Mouse (Mus musculus) gastrocnemius, postnatal 25 days (tissue): ENCODE data around the gene Tulp2. TPM values are rescaled to one million over a fixed set of nuclear protein-coding genes. Genes with fewer than 3 reads are reported as not detected.
"Not testable (repeated sequence)": the region's sequence is repeated elsewhere in the genome, so short reads cannot be mapped to it uniquely, and the experiment has no call there.

Source experiments
- DNase-seq: peaks from one replicate; pipeline ENCODE4 v3.0.0; 2022
- total RNA-seq, 2 experiments: library from RNA; stranded (reverse); gene quantifications; 1 replicate in 1 of 2; 2 replicates in 1 of 2; pipeline ENCODE4 v1.2.3; 2021

Tulp2 gene
- total RNA-seq, 2 experiments from 2014 or later = not detected

DNA sequence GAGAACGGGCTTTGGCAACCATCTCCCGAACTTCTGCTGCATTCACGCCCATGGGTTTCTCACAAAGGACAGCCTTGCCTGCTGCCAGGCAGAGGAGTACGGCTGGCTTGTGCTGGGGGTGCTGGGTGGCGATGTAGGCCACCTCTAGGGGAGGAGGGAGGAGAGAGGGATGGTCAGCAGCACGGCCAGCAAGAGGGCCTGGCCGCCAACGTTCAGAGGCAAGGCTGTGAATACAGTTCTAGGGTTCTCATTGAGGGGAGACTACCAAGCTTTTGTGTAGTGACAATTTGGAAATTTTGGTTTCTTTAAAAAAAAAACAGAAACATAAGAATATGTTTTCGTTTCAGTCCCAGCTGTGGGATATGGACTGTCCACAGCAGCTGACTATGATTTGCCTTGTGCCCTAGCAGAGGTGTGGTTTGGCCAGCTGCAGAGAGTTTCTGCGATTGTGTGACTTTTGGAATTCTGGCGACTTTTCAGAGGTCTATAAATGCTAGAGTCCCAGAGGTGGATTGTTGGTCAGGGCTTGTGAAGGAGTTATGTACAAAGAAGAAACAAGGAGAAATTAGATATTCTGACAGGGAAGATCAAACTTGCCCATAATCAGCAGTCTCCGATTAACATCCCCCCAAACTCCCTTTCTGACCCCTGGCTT, 5.2 kb downstream of the Tulp2 start, which contains the start of gene Gm45808:
TSS of gene Gm45808 (minus strand) at position 51 of the 655 bp plus-strand sequence.
- DNase-seq = no peak

DNA sequence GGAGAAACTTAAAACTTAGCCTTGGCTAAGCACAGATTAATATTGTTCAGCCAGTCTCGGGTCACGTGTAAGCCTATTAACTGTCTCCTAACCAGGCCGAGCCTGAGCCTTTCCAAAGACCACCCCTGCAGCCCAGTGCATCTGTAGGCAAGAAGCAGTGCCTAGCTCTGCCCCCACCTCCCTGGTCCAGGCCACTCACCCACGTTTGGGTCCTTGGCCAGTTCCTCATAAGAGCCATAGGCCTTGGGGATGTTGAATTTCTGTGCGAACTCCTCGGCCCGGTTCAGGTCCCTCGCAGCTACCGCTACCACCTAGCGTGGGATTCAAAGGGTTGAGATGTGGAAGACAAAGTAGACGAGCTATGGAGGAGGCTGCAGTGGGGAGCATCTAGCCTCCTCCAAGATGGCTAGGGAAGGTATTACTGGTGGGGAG, 6.2 kb downstream of the Tulp2 start:
- no peak for DNase-seq

DNA sequence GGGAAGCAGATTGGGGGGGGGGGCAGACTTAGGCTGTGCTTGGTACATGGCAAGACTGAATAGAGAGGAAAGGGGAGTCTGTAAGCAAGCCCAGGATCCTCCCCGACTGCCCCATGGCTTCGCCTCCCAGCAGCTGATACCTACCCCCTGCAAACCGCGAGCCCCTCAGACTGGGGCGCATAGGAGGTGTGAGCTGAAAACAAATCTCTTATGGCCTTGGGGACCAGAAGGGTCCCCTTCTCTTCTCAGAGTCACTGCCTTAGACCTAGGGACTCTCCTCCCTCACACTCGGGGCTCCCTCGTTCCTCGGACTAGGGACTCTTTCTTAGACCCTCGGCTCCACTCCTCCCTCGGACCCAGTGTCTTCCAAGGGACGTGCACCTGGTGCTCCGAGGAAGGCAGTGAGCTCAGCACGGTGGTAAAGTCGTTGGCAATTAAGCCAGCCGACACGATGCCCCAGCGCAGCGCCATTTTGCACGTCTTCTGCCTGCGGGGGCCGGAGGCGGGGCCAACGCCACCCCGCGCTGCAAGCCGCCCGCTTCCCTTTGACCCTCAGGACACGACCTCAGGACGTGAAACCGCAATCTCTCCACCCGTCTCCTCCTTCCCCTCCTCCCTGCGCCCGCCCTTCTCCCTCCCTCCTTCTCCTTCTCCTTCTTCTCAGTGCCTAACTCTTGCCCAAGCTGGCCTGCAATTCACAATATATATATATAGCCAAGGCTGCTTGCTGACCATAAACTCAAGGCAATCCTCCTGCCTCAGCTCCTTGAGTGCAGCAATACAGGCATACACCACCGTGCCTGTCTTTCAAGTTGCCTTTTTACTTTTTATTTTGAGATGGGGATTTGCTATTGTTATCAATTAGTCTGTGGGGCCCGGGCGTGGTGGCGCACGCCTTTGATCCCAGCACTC, 6.9 kb downstream of the Tulp2 start, which contains the start of gene Dhdh:
TSS of gene Dhdh (minus strand) at position 513 of the 912 bp plus-strand sequence.
- DNase-seq = peak; percentile 77

DNA sequence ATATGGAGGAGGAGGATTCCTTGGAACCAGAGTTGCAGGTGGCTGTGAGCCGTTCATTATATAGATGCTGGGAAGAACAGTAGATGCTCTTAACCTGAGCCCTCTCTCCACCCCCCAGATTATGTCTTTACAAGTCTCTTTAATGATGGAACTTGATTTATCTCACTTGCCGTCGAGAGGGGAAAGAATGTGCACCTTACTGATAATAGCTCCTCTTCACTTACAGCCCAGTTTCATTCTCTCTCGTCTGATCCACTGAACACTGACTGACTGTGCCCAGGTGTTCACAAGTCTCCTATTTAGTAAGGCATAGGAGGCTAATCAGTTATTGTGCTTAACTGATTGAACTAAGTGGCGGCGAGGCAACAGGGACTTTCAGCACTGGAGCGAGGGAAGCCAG, 7.9 kb downstream of the Tulp2 start:
- no peak for DNase-seq

DNA sequence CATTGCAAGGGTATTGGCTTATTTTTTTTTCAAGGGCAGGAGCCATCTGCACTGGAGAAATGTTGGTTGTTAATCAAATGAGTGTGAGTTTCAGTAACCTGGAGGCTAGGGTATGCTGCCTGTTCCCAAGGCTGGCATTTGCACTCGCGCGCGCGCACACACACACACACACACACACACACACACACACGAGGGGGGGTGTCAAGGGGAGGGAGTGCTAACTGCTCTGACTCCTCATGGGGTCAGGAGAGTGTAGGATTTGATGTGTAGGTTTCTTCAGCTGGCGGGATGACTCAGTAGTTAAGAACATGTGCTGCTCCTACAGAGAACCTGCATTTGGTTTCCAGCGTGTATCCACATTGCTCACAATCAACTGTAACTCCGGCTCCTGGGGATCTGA, 9.1 kb downstream of the Tulp2 start:
- DNase-seq = no peak

DNA sequence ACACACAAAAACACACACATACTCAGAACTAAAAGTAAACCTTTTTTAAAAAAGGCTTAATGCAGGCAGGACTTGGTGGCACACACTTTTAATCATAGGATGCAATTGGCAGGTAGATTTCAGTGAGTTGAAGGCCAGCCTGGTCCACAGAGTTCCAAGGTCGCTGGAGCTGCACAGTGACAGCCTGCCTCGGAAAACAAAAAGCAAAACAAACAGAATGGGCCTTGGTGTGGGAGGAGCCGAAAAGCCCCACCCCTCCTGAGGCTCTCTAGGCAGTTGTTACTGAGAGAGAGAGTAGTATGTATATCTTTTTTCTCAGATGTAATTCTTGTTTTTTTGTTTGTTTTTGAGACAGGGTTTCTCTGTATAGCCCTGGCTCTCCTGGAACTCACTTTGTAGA, 9.6 kb downstream of the Tulp2 start:
- DNase-seq = no peak

DNA sequence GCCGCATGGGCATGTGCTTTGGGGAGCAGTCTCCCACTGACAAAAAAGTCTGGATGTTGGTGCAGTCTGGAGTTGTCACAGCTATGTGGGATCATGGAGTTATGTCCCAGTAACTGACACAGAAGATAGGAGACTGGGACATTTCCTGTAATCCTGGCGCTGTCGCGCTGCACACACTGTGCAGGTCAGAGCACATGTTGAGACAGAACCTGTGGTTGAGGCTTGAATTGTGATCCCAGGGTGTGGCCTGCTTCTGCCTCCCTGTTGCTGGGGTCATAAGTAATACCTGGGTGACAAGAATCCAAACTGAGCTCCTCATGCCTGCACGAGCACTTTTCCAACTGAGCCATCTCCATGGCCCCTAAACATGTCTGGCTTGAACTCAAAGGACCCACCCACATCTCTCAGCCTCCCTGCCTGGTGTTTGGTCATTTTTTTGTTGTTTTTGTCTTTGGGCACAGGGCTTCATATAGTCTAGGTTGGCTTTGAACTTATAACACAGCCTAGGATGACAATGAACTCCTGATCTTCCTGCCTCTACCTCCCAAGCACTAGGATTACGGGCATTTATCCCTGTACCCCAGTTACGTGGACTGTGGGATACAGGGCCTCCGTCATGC, 10.7 kb downstream of the Tulp2 start:
- DNase-seq = no peak

DNA sequence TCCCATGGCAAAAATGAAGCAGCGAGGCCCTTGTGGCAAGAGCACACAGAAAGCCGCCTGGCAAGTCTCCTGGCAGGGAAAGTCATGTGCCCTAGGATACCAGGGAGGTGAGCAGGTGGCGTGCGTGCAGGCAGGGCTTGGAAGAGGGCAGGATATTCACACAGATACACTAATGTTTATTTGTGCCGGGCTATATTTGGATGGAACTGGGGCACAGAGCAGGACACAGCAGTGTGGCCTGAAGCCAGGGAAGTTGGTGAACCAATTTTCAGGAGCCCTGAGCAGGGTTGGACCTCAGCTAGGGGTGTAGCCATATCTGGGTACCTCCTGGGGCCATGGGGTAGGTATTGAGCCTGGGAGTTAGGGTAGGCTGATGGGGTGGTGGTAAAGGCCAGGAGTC, 11.3 kb downstream of the Tulp2 start:
- DNase-seq = peak; percentile 61

DNA sequence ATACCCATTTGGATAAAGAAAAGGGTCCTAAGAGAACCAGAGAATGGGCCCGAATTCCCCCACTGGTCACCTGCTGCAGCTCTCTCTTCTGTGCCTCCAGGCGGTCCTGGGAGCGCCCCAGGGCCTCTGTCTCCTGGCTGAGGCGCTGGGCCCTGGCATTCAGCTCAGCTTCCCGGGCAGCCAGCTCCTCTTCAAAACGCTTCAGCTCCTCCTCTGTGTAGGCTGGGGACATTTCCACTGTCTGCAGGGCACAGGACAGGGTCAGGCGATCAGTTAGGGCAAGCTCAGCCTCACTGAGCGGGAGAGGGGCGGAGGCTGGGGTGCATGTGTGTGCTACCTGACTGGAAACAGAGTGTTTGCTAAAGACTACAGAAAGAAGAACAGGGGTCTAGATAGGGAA, 12.9 kb downstream of the Tulp2 start:
- DNase-seq = no peak

DNA sequence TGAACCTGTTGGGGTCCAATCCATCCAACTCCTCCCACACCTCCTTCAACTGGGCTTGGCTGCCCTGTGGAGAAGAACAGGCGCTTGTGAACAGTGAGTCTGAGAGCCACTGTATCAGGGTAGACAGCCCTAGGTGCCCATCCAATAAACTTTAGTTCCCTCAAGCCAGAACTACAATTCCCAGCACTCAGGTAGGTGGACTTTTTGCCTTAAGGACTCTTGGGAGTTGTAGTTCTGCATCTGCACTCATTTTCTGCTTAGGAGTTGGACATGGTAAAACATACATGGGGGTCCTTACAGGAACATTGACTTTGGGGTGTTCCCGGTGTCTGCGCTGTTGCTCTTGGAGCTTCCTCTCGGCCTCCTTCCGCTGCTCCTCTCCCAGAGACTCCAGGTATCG, 16.8 kb downstream of the Tulp2 start:
- no peak for DNase-seq

DNA sequence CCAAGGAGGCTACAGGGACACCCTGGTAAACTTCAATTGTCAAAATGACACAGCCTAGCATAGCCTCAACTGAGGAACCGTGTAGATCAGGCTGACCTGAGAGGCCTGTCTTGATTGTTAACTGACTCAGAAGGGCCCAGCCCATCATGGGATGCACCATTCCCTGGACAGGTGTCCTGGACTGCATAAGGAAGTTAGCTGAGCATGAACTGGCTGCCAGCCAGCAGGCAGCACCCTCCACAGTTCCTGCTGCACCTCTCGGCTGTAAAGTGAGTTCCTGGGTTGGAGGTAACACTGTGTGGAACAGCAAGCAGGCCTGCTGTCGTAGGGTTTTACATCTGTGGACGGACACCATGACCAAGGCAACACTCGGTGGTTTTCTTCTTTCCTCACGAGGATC, 25.9 kb downstream of the Tulp2 start:
- no peak for DNase-seq

DNA sequence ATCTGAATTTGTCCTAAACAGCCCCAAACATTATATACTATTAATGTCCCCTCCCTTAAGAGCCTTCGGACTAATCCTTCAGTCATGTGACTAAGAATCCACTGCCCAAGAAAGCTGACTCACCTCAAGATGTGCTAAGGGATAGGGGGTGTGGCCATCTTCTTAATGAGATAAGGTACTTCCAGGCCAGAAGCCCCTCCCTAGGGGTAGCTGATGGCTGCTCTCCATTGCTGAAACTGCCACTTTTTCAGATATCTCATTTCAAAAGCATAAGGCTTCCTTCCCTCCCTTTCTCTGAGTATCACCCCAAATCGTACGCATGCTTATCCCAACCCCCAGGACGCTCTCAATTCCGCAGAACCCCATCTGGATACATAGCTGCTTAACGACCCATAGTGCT, 26.9 kb downstream of the Tulp2 start:
- no peak for DNase-seq

DNA sequence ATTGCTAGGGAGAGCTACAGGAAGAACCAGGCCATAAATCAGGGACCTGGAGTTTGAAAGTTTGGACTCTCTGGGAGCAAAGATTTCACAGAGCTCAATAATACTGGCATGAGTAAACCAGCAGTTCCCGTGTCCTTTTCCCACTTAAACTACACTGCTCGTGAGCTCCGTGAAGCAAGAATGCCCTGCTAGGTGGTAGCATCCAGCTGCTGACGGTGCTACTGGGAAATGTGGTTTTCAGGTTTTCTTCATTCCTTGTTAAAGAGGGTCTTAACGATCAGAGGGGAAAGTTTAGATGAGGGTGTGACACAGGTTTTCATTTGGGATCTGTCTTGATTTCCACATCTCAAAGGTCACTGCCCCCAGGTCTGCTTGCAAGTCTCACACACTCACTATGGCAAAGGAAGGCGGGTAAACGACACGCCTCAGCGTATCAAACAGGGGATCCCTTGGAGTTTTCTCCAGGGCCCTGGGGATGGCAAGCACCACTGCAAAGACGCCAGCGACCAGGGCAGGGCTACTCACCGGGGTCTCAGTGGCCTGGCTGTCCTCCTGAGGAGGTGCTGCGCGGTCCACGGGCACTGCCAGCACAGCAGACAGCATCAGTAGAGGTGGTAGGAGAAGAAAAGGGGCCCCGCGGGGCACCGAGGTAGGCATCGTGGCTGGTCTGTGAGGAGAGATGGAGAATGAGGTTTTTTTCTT, 27.7 kb downstream of the Tulp2 start:
- DNase-seq = no peak

DNA sequence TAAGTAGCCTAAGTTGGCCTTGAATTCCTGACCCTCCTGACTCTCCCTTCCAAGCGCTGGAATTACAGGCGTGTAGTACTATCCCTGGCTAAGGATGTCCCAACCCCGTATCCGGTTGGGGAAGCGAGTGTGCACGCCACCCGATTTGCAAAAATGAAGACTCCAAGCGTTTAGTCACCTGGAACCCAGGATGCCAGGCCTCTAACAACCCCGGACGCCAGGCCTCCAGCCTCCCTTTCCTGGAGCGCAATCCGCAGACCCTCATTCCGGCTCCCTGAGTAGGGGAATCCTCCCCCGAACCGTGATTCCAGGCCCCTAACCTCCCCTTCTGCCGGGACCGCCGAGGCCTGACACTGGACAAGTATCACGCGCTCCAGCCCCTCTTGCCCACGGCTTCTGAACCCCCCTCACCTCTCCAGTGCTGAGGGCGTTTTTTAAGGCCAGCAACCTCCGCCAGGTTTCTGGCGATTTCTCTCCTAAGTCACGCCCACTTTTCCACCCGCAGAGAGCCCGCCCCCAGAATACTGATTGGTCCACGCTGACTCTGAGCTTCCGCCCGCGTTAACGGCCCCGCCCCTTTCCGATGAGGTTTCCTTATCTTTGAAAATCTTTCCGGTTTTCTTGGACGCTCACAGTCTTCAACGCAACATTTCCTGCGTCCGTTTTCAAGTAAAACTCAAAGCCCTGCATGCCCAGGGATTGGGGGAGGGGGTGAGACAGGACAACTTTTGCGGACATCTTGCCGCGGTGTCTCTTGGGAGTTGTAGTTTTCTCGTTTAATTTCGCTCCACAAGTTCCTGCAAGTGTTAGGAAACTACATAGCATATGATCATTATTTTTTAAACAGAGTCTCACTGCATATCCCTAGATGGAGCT, 28.5 kb downstream of the Tulp2 start, which contains the start of gene Nucb1:
TSS of gene Nucb1 (minus strand) at position 495 of the 876 bp plus-strand sequence.
- DNase-seq = peak; percentile 89

DNA sequence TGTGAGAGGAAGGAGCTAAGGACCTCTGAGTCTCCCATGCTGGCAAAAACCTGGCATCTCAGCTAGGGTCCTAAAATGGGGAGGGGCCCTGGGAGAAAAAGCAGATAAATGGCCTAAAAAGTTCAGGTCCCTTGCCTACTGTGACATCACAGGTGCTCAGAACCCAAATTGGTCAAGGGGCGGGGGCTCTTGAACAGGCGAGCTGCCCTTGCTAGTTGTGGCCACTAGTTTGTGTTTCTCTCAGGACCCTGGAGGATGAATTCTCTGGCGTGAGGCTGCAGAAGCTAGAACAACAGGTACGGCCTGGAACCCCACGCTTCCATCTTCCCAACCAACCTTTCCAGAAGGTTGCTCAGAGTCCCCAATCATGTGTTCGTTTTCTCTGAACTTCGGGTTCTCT, 32.7 kb downstream of the Tulp2 start:
- no peak for DNase-seq

DNA sequence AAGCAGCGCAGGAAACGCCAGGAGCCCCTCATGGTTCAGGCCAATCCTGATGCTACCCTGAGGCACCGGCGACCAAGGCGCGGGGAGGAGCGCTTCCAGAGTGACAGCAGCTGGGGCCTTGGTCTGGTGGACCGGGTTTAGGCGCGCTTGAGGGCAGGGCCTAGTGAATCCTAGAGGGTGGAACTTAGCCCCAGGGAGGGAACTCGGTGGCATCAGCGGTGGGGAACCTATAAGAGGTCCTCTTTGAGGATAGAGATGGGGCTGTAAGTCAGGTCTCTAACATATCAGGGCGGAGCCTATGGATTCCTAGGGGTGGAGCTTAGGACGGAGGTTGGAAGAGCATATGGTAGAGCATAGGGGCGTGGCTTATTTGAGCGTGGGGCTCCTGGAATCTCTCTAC, 33.8 kb downstream of the Tulp2 start:
- no peak for DNase-seq

DNA sequence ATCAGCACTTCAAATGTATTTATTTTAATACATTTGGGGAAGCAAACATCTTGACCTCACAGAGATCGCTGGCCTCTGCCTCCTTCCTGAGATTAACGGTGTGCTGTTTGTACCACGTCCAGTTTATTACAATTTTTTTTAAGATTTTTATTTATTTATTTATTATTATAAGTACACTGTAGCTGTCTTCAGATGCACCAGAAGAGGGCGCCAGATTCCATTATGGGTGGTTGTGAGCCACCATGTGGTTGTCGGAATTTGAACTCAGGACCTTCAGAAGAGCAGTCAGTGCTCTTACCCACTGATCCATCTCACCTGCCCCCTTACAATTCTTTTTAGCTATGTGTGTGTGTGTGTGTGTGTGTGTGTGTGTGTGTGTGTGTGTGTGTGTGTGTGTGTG, 35.2 kb downstream of the Tulp2 start:
- not testable (repeated sequence) for DNase-seq

DNA sequence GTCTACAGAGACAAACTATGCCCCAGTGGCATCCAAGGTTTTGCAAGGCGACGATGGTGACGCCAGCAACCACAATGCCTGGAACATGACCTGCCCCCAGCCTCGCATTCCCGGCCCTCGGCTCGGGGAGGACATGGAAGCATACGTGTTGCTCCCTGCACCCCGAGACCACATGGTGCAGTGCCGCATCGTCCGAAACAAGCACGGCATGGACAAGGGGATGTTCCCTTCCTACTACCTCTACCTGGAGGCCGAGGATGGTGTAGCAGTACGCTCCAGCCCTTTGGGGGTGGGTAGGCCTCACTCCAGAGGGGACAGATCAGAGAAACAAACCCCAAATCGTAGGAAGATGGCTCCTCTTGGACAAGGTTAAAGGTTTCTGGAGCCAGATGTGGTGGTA, 36.9 kb downstream of the Tulp2 start:
- DNase-seq = no peak

DNA sequence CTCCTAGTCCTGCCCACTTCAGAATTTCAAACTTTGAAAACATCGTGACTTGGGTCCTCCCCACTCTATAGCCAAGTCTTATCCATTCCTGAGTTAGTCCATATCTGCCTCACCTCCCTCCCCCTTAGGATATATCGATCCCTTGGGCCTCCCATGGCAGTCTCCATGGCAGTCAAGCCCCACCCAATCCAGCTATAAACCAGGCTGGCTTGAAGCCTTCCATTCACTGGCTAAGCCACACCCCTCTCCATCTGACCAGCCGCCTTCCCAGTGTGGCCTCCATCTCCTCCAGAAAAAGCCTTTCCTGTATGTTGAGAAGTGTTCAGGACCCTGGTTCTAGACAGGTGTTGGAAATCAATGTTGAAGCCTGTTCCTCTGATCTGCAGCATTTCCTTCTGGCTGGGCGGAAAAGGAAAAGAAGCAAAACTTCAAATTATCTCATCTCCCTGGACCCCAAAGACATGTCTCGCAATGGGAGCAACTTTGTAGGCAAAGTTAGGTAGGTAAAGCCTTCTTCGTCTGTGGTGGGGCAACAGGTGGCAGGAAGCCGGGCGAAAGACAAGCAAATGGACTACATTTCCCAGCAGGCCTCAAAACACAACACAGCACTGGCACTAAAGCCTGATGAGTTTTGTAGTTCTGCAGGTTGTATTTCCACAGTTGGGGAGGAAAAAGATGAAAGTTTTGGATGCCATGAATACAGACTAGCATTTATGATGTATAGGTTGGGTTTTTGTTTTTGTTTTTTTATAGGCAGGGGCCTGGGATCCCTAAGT, 37.9 kb downstream of the Tulp2 start:
- DNase-seq = no peak

DNA sequence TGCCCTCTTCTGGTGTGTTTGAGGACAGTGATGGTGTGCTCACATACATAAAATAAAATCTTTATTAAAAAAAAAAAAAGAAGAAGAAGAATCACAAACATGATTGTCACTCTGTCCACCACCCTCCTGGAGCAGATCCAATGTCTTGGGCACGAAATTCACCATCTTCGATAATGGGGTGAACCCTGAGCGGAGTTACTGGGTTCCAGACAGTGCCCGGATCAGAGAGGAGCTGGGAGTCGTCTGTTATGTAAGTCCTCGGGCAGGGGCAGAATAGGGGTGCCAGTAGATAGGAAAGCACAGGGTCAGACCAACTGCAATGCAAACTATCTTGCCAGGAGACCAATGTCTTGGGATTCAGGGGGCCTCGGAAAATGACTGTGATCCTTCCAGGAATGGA, 38.9 kb downstream of the Tulp2 start:
- no peak for DNase-seq
